Mouse (Mus musculus) thymus, adult 2 months (tissue): ENCODE results near the gene Palld.

Experiments used
- CTCF ChIP-seq: fragments of 200-500 bp; IDR thresholded peaks from 2 replicates; pipeline ENCODE4 v1.5.1; 2012; ENCODE audit warnings: mild to moderate bottlenecking, control low read depth, low read length, moderate library complexity, borderline replicate concordance; ENCODE audit not compliant: control insufficient read depth, poor library complexity, insufficient read depth; ENCODE audit errors: extremely low read depth
- POLR2A ChIP-seq: fragments of 200-500 bp; IDR thresholded peaks from 2 replicates; pipeline ENCODE4 v1.6.1; 2012; ENCODE audit warnings: mild to moderate bottlenecking, low read length, control low read depth, moderate library complexity; ENCODE audit not compliant: control insufficient read depth, poor library complexity, insufficient read depth; ENCODE audit errors: extremely low read depth

DNA sequence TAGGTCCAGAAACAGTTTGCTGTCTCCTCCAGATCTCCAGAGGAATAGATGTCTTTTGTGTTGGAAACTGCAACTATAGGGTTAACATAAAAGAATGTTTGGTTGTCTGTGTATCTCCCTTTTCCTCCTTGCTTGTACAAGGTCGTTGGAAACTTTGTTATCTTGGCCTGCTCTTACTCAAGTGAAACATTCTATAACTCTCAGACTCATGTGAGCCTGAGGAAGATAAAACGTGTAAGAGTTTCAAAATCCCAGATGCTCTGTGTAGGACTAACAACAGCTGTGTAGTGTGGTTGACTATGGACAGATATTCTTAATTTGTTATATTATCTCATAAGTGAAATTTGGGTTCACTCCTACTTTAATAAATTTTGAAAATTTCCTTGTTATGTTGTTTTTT is 30.8 kb upstream of the Palld start:
- TF ChIP-seq POLR2A (no peak), CTCF (no peak)
